Mouse (Mus musculus) myocyte (in vitro differentiated cells): ENCODE measurements around the gene Figla. TPM values are rescaled to one million over a fixed set of nuclear protein-coding genes. Genes with fewer than 3 reads are reported as not detected.

Source experiments
- H3K27me3 ChIP-seq: one replicate; pipeline ENCODE4 v1.6.1; 2011; ENCODE audit not compliant: control insufficient read depth, insufficient read depth, insufficient read length
- H3K36me3 ChIP-seq: one replicate; pipeline ENCODE4 v1.6.1; 2011; ENCODE audit not compliant: control insufficient read depth, insufficient read depth
- H3K4me2 ChIP-seq: one replicate; pipeline ENCODE4 v1.6.1; 2011; ENCODE audit warnings: low read depth, control low read depth
- H3K4me3 ChIP-seq: one replicate; pipeline ENCODE4 v1.5.1; 2011; ENCODE audit warnings: mild to moderate bottlenecking, control low read depth, moderate library complexity
- H3K79me2 ChIP-seq: one replicate; pipeline ENCODE4 v1.6.1; 2011; ENCODE audit not compliant: control insufficient read depth, insufficient read depth
- H3ac ChIP-seq: one replicate; pipeline ENCODE4 v1.6.1; 2011; ENCODE audit not compliant: control insufficient read depth, insufficient read length
- CEBPB ChIP-seq: IDR thresholded peaks from 2 replicates; pipeline ENCODE4 v1.6.1; 2011; ENCODE audit warnings: mild to moderate bottlenecking, moderate library complexity; ENCODE audit not compliant: poor library complexity, insufficient read depth, severe bottlenecking
- E2F4 ChIP-seq: IDR thresholded peaks from one replicate; pipeline ENCODE4 v1.6.1; 2011; ENCODE audit warnings: mild to moderate bottlenecking, control low read depth, moderate library complexity; ENCODE audit not compliant: insufficient read depth
- MAX ChIP-seq: IDR thresholded peaks from one replicate; pipeline ENCODE4 v1.6.1; 2011; ENCODE audit warnings: low read depth, mild to moderate bottlenecking, control low read depth
- MYOD1 ChIP-seq, 3 experiments: IDR thresholded peaks; one replicate each; pipeline ENCODE4 v1.6.1; 2011; ENCODE audit warnings: control low read depth in 2 of 3, low read depth in 2 of 3, mild to moderate bottlenecking in 2 of 3, moderate library complexity in 1 of 3; ENCODE audit not compliant: insufficient read length in 2 of 3, control insufficient read depth in 1 of 3
- MYOG ChIP-seq, 3 experiments: IDR thresholded peaks; one replicate each; pipeline ENCODE4 v1.6.1; 2011; ENCODE audit warnings: control low read depth in 2 of 3, low read depth in 2 of 3, mild to moderate bottlenecking in 2 of 3; ENCODE audit not compliant: insufficient read length in 2 of 3, control insufficient read depth in 1 of 3, insufficient read depth in 1 of 3
- POLR2A ChIP-seq: IDR thresholded peaks from one replicate; pipeline ENCODE4 v1.6.1; 2011; ENCODE audit warnings: low read depth, mild to moderate bottlenecking, control low read depth, moderate library complexity; ENCODE audit not compliant: insufficient read length
- POLR2AphosphoS2 ChIP-seq: IDR thresholded peaks from one replicate; pipeline ENCODE4 v1.6.1; 2011; ENCODE audit warnings: low read depth, control low read depth; ENCODE audit not compliant: insufficient read length
- REST ChIP-seq: IDR thresholded peaks from one replicate; pipeline ENCODE4 v1.6.1; 2011; ENCODE audit warnings: mild to moderate bottlenecking, control low read depth, moderate library complexity; ENCODE audit not compliant: insufficient read depth, insufficient read length
- SRF ChIP-seq: IDR thresholded peaks from one replicate; pipeline ENCODE4 v1.6.1; 2011; ENCODE audit warnings: low read depth; ENCODE audit not compliant: control insufficient read depth, insufficient read length
- TCF12 ChIP-seq: IDR thresholded peaks from one replicate; pipeline ENCODE4 v1.6.1; 2011; ENCODE audit warnings: mild to moderate bottlenecking, control low read depth; ENCODE audit not compliant: poor library complexity, insufficient read depth, severe bottlenecking
- TCF3 ChIP-seq: IDR thresholded peaks from one replicate; pipeline ENCODE4 v1.6.1; 2011; ENCODE audit warnings: low read depth, control low read depth; ENCODE audit not compliant: insufficient read length
- USF1 ChIP-seq: IDR thresholded peaks from one replicate; pipeline ENCODE4 v1.6.1; 2011; ENCODE audit warnings: low read depth, mild to moderate bottlenecking, control low read depth, moderate library complexity
- polyA plus RNA-seq: library from polyadenylated mRNA; unstranded; fragments of >200 nt; fragmentation: generic; extraction: Trizol; gene quantifications from one replicate; pipeline ENCODE4 v1.2.1, GENCODE M21; 2012; ENCODE audit warnings: missing spikeins

The Figla gene
- polyA plus RNA-seq: not detected

DNA sequence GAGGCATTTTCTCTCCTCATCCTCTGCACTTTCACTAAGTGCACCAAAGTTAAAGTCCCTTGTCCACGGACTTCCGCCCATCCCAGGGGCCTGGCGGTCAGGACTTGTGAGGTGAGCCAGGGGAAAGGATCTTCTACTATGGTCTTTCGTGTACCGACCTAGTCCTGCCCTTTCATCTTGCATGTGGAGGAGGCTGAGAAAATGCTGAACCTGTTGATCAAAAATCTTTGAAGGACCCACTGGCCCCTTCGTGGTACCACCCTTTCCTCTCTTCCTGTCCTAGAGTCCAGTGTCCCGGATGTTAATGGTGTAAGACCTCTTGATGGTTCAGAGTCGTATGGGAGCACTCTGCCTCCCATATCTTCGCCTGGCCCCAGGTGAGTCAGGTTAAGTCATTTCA lies at the start of gene Figla:
TSS of gene Figla (plus strand) at position 301 of the 400 bp plus-strand sequence.
- H3K79me2 ChIP-seq: no peaks in the 10 kb centered on the region

DNA sequence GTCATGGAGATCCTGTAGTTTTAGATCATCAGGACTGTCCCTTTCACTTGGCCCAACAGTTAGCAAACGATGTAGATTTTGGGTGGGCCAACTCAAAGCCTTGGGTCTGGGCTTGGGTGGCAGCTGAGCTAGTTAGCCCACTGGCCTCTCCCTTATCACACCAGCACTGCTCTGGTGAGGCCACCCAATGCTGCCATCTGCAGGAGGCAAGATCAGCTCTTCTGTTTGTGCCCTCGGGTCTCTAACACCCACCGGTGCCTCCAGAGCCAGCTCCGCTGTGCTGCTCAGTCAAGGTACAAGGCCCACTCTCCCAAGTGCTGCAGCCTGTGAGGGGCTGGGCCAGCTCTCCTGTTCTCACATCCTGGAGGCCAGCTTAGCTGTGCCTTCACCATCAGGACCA lies 49.3 kb upstream of the Figla start:
- H3K36me3 ChIP-seq: no peaks in the 10 kb centered on the region
- no peaks in the 10 kb centered on the region for H3K79me2 ChIP-seq
- TF ChIP-seq E2F4 (no peak), MYOG (IDR thresholded peaks at IDR 0.05; ENCODE audit: control insufficient read depth in 1 of 3, insufficient read depth in 1 of 3, insufficient read length in 2 of 3, low read depth in 2 of 3) (no peak), POLR2AphosphoS2 (no peak), SRF (no peak), USF1 (no peak), MYOD1 (IDR thresholded peaks at IDR 0.05; ENCODE audit: control insufficient read depth in 1 of 3, insufficient read length in 2 of 3, low read depth in 2 of 3) (no peak), TCF3 (no peak), POLR2A (no peak), REST (no peak), MAX (no peak), CEBPB (no peak), TCF12 (no peak)
- no peak overlapping the region for H3K4me2 ChIP-seq
- H3ac ChIP-seq: no peak overlapping the region
- no peak overlapping the region for H3K4me3 ChIP-seq
- no peaks in the 10 kb centered on the region for H3K27me3 ChIP-seq

More for the DNA sequence above, at the start of gene Figla:
- Histone ChIP-seq H3ac (no peak within 1 kb of the TSS), H3K4me2 (no peak within 1 kb of the TSS), H3K36me3 (no peaks in the 10 kb centered on the region), H3K4me3 (no peak within 1 kb of the TSS), H3K27me3 (no peaks in the 10 kb centered on the region)
- no peak for TF ChIP-seq POLR2A
- TF ChIP-seq TCF12: no peak
- no peak for TF ChIP-seq E2F4
- TF ChIP-seq POLR2AphosphoS2: no peak
- TF ChIP-seq TCF3: no peak
- no peak for TF ChIP-seq MYOG (IDR thresholded peaks at IDR 0.05; ENCODE audit: control insufficient read depth in 1 of 3, insufficient read depth in 1 of 3, insufficient read length in 2 of 3, low read depth in 2 of 3)
- no peak for TF ChIP-seq REST
- TF ChIP-seq MAX: no peak
- no peak for TF ChIP-seq CEBPB
- no peak for TF ChIP-seq MYOD1 (IDR thresholded peaks at IDR 0.05; ENCODE audit: control insufficient read depth in 1 of 3, insufficient read length in 2 of 3, low read depth in 2 of 3)
- TF ChIP-seq SRF: no peak
- TF ChIP-seq USF1: no peak

DNA sequence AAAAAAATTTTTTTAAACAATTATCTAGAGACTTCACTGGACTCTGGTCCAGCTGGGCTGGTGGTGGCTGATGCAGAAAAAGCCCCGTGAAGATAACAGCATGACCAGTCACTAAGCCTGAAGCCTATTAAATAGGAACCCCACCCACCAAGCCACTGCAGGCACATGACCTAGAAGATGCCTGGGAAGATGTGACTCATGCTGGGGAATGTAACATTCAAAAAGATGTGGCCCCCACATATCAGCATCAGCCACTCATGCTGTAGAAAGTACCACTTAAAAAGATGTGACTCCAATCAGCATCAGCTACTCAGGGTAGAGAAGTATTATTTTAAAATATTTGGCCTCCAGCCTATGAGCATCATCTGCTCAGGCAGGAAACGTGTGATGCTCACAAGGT lies 46.1 kb upstream of the Figla start:
- no peaks in the 10 kb centered on the region for H3K27me3 ChIP-seq
- TF ChIP-seq USF1 (peak; percentile 75), E2F4 (no peak)
- no peak overlapping the region for H3K4me3 ChIP-seq
- no peaks in the 10 kb centered on the region for H3K79me2 ChIP-seq
- no peak overlapping the region for H3K4me2 ChIP-seq
- no peak overlapping the region for H3ac ChIP-seq
- no peaks in the 10 kb centered on the region for H3K36me3 ChIP-seq

GRCm38 (mm10) chr6:85972699-85973098 lies 43.3 kb upstream of the Figla start:
- no peak for TF ChIP-seq TCF12
- TF ChIP-seq REST: no peak
- no peak for TF ChIP-seq USF1
- no peak for TF ChIP-seq POLR2A
- TF ChIP-seq MAX: no peak
- Histone ChIP-seq H3K4me2 (no peak overlapping the region), H3K27me3 (no peaks in the 10 kb centered on the region), H3ac (no peak overlapping the region), H3K4me3 (no peak overlapping the region), H3K36me3 (no peaks in the 10 kb centered on the region), H3K79me2 (no peaks in the 10 kb centered on the region)

GRCm38 (mm10) chr6:85973336-85973735 lies 42.6 kb upstream of the Figla start:
- no peak overlapping the region for H3K4me2 ChIP-seq
- TF ChIP-seq TCF3 (no peak), MAX (no peak), POLR2A (no peak), REST (no peak), MYOG (IDR thresholded peaks at IDR 0.05; ENCODE audit: control insufficient read depth in 1 of 3, insufficient read depth in 1 of 3, insufficient read length in 2 of 3, low read depth in 2 of 3) (no peak), POLR2AphosphoS2 (no peak), CEBPB (no peak), MYOD1 (IDR thresholded peaks at IDR 0.05; ENCODE audit: control insufficient read depth in 1 of 3, insufficient read length in 2 of 3, low read depth in 2 of 3) (no peak), USF1 (no peak), E2F4 (no peak), SRF (no peak)

More at GRCm38 (mm10) chr6:85973336-85973735, 42.6 kb upstream of the Figla start:
- H3ac ChIP-seq: no peak overlapping the region
- no peaks in the 10 kb centered on the region for H3K27me3 ChIP-seq
- H3K36me3 ChIP-seq: no peaks in the 10 kb centered on the region
- no peak overlapping the region for H3K4me3 ChIP-seq
- H3K79me2 ChIP-seq: no peaks in the 10 kb centered on the region
